Mouse (Mus musculus) 3134 (cell line): ENCODE measurements at regions not wholly inside any gene's neighbourhood (a gene's known extent, or its start where the extent isn't known, plus 50 kb on each side); places are given as distances from the start of the nearest gene placed in this dataset.
"Not testable (repeated sequence)": the region's sequence is repeated elsewhere in the genome, so short reads cannot be mapped to it uniquely, and the experiment has no call there.

Source experiments
- DNase-seq: peaks from one replicate; pipeline ENCODE4 v3.0.0-alpha.2; 2011; ENCODE audit warnings: low spot score; ENCODE audit not compliant: insufficient read length; ENCODE audit errors: extremely low read depth

- DNase-seq: no peak
These were observed 358.5 kb upstream of the Pfkp start for GRCm38 (mm10) chr13:7007091-7007490.

GRCm38 (mm10) chr13:6998508-6999278, 350.1 kb upstream of the Pfkp start:
- DNase-seq: not testable (repeated sequence)

- no peak for DNase-seq
These were observed 349.5 kb upstream of the Pfkp start for GRCm38 (mm10) chr13:6998094-6998493.

- no peak for DNase-seq
These were observed 343.9 kb upstream of the Pfkp start for GRCm38 (mm10) chr13:6992323-6992994.

- no peak for DNase-seq
These were observed 343.1 kb upstream of the Pfkp start for GRCm38 (mm10) chr13:6991714-6992113.

GRCm38 (mm10) chr13:6985012-6985996, 336.7 kb upstream of the Pfkp start:
- DNase-seq: no peak

GRCm38 (mm10) chr13:6955713-6956112, 307.1 kb upstream of the Pfkp start:
- no peak for DNase-seq

- DNase-seq: no peak
These were observed 275.6 kb upstream of the Pfkp start for GRCm38 (mm10) chr13:6924136-6924535.

GRCm38 (mm10) chr13:6922357-6922721, 273.8 kb upstream of the Pfkp start:
- DNase-seq: no peak

GRCm38 (mm10) chr13:6921691-6922356, 273.2 kb upstream of the Pfkp start:
- DNase-seq: no peak

- no peak for DNase-seq
These were observed 257.4 kb upstream of the Pfkp start for GRCm38 (mm10) chr13:6906000-6906399.

- no peak for DNase-seq
These were observed 253.1 kb upstream of the Pfkp start for GRCm38 (mm10) chr13:6901682-6902081.

- DNase-seq: peak; percentile 35
These were observed 249.1 kb upstream of the Pfkp start for GRCm38 (mm10) chr13:6897666-6898065.

GRCm38 (mm10) chr13:6891458-6892076, 243.0 kb upstream of the Pfkp start:
- no peak for DNase-seq

- DNase-seq: not testable (repeated sequence)
These were observed 240.9 kb upstream of the Pfkp start for GRCm38 (mm10) chr13:6889446-6889845.

GRCm38 (mm10) chr13:6888381-6888780, 239.8 kb upstream of the Pfkp start:
- no peak for DNase-seq

GRCm38 (mm10) chr13:6877018-6877901, 228.7 kb upstream of the Pfkp start:
- DNase-seq: no peak

GRCm38 (mm10) chr13:6862186-6862585, 213.6 kb upstream of the Pfkp start:
- no peak for DNase-seq

GRCm38 (mm10) chr13:6859551-6859950, 211.0 kb upstream of the Pfkp start:
- no peak for DNase-seq
